Mouse (Mus musculus) left cerebral cortex, adult 9 months (tissue): ENCODE data around the gene Ceacam19.
A peak's percentile ranks its signal among the peaks of the same experiment; 100 is the strongest.

Source experiments
- DNase-seq, 2 experiments: peaks; one replicate each; pipeline ENCODE4 v3.0.0; 2022; ENCODE audit warnings: low spot score in 2 of 2

Gene Ceacam19

GRCm38 (mm10) chr7:19880754-19881153, 7.0 kb downstream of the Ceacam19 start:
- DNase-seq, result no peak

GRCm38 (mm10) chr7:19876781-19877425, 10.9 kb downstream of the Ceacam19 start:
- DNase-seq, result no peak

- peak in 1 of 2 experiments; percentile 58 for DNase-seq
These were observed 11.7 kb downstream of the Ceacam19 start for GRCm38 (mm10) chr7:19875948-19876682.

- no peak for DNase-seq
These were observed 15.7 kb downstream of the Ceacam19 start for GRCm38 (mm10) chr7:19871943-19872601.

- peak in 1 of 2 experiments; percentile 13 for DNase-seq
These were observed 16.6 kb downstream of the Ceacam19 start for GRCm38 (mm10) chr7:19871137-19871621.

GRCm38 (mm10) chr7:19867751-19868399, 19.9 kb downstream of the Ceacam19 start:
- no peak for DNase-seq

GRCm38 (mm10) chr7:19866490-19866889, 21.3 kb downstream of the Ceacam19 start:
- DNase-seq, result no peak

GRCm38 (mm10) chr7:19865246-19866036, 22.3 kb downstream of the Ceacam19 start:
- no peak for DNase-seq

GRCm38 (mm10) chr7:19864241-19864640, 23.5 kb downstream of the Ceacam19 start:
- no peak for DNase-seq

- DNase-seq, result no peak
These were observed 26.6 kb downstream of the Ceacam19 start, which contains the start of gene Ceacam16 for GRCm38 (mm10) chr7:19861199-19861598. TSS of gene Ceacam16 (minus strand) at chr7:19861299.

- no peak for DNase-seq
These were observed 28.0 kb downstream of the Ceacam19 start for GRCm38 (mm10) chr7:19859740-19860139.

- no peak for DNase-seq
These were observed 31.5 kb downstream of the Ceacam19 start for GRCm38 (mm10) chr7:19856283-19856682.

- DNase-seq, result no peak
These were observed 32.1 kb downstream of the Ceacam19 start for GRCm38 (mm10) chr7:19855663-19856062.

- DNase-seq, result no peak
These were observed 34.2 kb downstream of the Ceacam19 start for GRCm38 (mm10) chr7:19853526-19853925.

- peak in 1 of 2 experiments; percentile 16 for DNase-seq
These were observed 35.8 kb downstream of the Ceacam19 start, which contains the start of gene Gm19345 for GRCm38 (mm10) chr7:19851858-19852570. TSS of gene Gm19345 (plus strand) at chr7:19852003.

GRCm38 (mm10) chr7:19844521-19845171, 43.1 kb downstream of the Ceacam19 start:
- no peak for DNase-seq

- DNase-seq, result peak in 1 of 2 experiments; percentile 61
These were observed 44.2 kb downstream of the Ceacam19 start for GRCm38 (mm10) chr7:19843561-19843960.

GRCm38 (mm10) chr7:19842885-19843504, 44.8 kb downstream of the Ceacam19 start:
- DNase-seq, result no peak

- no peak for DNase-seq
These were observed 45.9 kb downstream of the Ceacam19 start for GRCm38 (mm10) chr7:19841686-19842413.
